Mouse (Mus musculus): Measurements from ENCODE around the gene Rplp2. TPM values are rescaled to one million over a fixed set of nuclear protein-coding genes. Genes with fewer than 3 reads are reported as not detected.
A peak's percentile ranks its signal among the peaks of the same experiment; 100 is the strongest.

Rplp2 gene
- total RNA-seq, 2 experiments from 2014 or later, result 894 to 998 TPM

GRCm38 (mm10) chr7:141466607-141467148, 19.5 kb downstream of the Rplp2 start:
- intact Hi-C loops (cut with DNase I), result no loop called here
- no peak for DNase-seq

GRCm38 (mm10) chr7:141467230-141468030, 20.3 kb downstream of the Rplp2 start, which contains the start of gene Cd151:
TSS of gene Cd151 (plus strand) at chr7:141467392.
- peak; percentile 62 for DNase-seq
- intact Hi-C loops (cut with DNase I), result no loop called here

GRCm38 (mm10) chr7:141468164-141468521, 21.0 kb downstream of the Rplp2 start:
- intact Hi-C loops (cut with DNase I), result no loop called here
- no peak for DNase-seq

GRCm38 (mm10) chr7:141468522-141469211, 21.5 kb downstream of the Rplp2 start:
- intact Hi-C loops (cut with DNase I), result no loop called here
- DNase-seq, result peak; percentile 59

- DNase-seq, result no peak
- intact Hi-C loops (cut with DNase I), result no loop called here
Observed at GRCm38 (mm10) chr7:141469352-141469751, 22.2 kb downstream of the Rplp2 start.

- intact Hi-C loops (cut with DNase I), result no loop called here
- no peak for DNase-seq
Observed at GRCm38 (mm10) chr7:141469901-141470636, 22.9 kb downstream of the Rplp2 start.

GRCm38 (mm10) chr7:141470637-141470944, 23.4 kb downstream of the Rplp2 start:
- DNase-seq, result no peak
- intact Hi-C loops (cut with DNase I), result no loop called here

GRCm38 (mm10) chr7:141471236-141471635, 24.1 kb downstream of the Rplp2 start:
- intact Hi-C loops (cut with DNase I), result no loop called here
- no peak for DNase-seq

GRCm38 (mm10) chr7:141472226-141472625, 25.1 kb downstream of the Rplp2 start:
- no peak for DNase-seq
- intact Hi-C loops (cut with DNase I), result no loop called here

GRCm38 (mm10) chr7:141472763-141473162, 25.6 kb downstream of the Rplp2 start:
- intact Hi-C loops (cut with DNase I), result no loop called here

GRCm38 (mm10) chr7:141474160-141474559, 27.0 kb downstream of the Rplp2 start:
- DNase-seq, result no peak
- intact Hi-C loops (cut with DNase I), result no loop called here

More at GRCm38 (mm10) chr7:141472763-141473162, 25.6 kb downstream of the Rplp2 start:
- DNase-seq, result no peak

- intact Hi-C loops (cut with DNase I), result no loop called here
- DNase-seq, result peak; percentile 85
Observed at GRCm38 (mm10) chr7:141475011-141475804, 28.0 kb downstream of the Rplp2 start, which contains the start of the genes Polr2l and Tspan4. TSS of gene Polr2l (minus strand) at chr7:141475132. TSS of gene Tspan4 (plus strand) at chr7:141475240.

GRCm38 (mm10) chr7:141475805-141476158, 28.6 kb downstream of the Rplp2 start:
- no peak for DNase-seq
- intact Hi-C loops (cut with DNase I), result no loop called here

GRCm38 (mm10) chr7:141476226-141476980, 29.2 kb downstream of the Rplp2 start:
- DNase-seq, result no peak
- intact Hi-C loops (cut with DNase I), result no loop called here

GRCm38 (mm10) chr7:141476981-141477370, 29.8 kb downstream of the Rplp2 start:
- intact Hi-C loops (cut with DNase I), result no loop called here
- no peak for DNase-seq

- intact Hi-C loops (cut with DNase I), result no loop called here
- DNase-seq, result no peak
Observed at GRCm38 (mm10) chr7:141477578-141478269, 30.6 kb downstream of the Rplp2 start.

GRCm38 (mm10) chr7:141478270-141478748, 31.1 kb downstream of the Rplp2 start:
- intact Hi-C loops (cut with DNase I), result no loop called here
- no peak for DNase-seq

GRCm38 (mm10) chr7:141480842-141481497, 33.8 kb downstream of the Rplp2 start:
- DNase-seq, result peak; percentile 68
- intact Hi-C loops (cut with DNase I), result loop anchor here (5.0 kb wide), 1 partner anchor 41 kb away; no protein-coding TSS in a partner anchor

All from left cerebral cortex, postnatal 4 days (tissue).